ENCODE assay signal across 7 mouse cellular contexts in the genomic region with DNA sequence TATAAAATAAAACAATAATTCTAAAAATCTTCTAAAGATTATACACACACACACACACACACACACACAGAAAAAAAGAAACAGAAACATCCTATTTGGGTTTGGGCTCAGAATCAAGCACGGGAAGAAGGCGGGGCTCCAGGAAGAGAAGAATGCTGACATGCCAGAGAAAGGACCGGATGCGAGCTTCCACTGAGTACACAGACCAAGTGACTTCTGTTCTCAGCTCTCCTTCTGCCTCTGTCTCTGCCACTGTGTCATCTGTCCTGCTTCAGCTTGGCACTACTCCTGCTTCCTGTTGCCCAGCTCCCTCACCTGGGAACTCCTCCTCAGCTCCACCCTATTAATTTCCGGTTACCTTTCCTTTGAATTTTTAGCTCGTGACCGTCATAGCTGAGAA. TPM values are rescaled to one million over a fixed set of nuclear protein-coding genes. Genes with fewer than 3 reads are reported as not detected.
DNase-seq lines count a peak whose midpoint lies in the region; ATAC-seq and TF ChIP-seq lines count a peak whose summit lies in the region.

No protein-coding gene starts in this region.

- DNase-seq in testis, postnatal 10 days (ENCODE audit: low spot score): no peak
- DNase-seq in heart, adult 8-10 months (ENCODE audit: low spot score): peak; percentile 77
- DNase-seq in right cerebral cortex, postnatal 14 days: no peak
- DNase-seq in cerebellum, postnatal 4 days (ENCODE audit: low spot score in 2 of 2): no peak

- ATAC-seq in intestine, embryonic 16.5 days: peak; percentile 64
- ATAC-seq in lung, embryonic 16.5 days (ENCODE audit: low read depth): peak; percentile 83

- 24% methylated on average over 7 of the region's 7 CpGs for WGBS in intestine, embryonic 16.5 days
- 12% methylated on average over 7 of the region's 7 CpGs for WGBS in lung, embryonic 16.5 days

- H3K27ac ChIP-seq in testis, adult 2 months (ENCODE audit: control insufficient read depth, insufficient read depth, low read depth, low read length): peak overlapping the region; percentile 22; the same call in 1 of the 2 replicates
- peak overlapping the region; percentile 74 for H3K27ac ChIP-seq in intestine, embryonic 16.5 days (ENCODE audit: low read length)
- H3K27ac ChIP-seq in lung, embryonic 16.5 days (ENCODE audit: low read length): peak overlapping the region; percentile 86

- H3K9ac ChIP-seq in intestine, embryonic 16.5 days (ENCODE audit: low read depth, low read length): 0 out of 2 replicates have a peak overlapping the region, but pooled peaks have one; percentile 17
- H3K9ac ChIP-seq in lung, embryonic 16.5 days (ENCODE audit: low read length): peak overlapping the region; percentile 37; the same call in 1 of the 2 replicates

- H3K36me3 ChIP-seq in testis, adult 2 months (ENCODE audit: control insufficient read depth, insufficient read depth, low read length): no peaks in the 10 kb centered on the region
- H3K36me3 ChIP-seq in intestine, embryonic 16.5 days (ENCODE audit: control insufficient read depth, insufficient read depth, low read length): no peaks in the 10 kb centered on the region
- H3K36me3 ChIP-seq in lung, embryonic 16.5 days (ENCODE audit: control insufficient read depth, insufficient read depth, low read length): no peaks in the 10 kb centered on the region

- no peaks in the 10 kb centered on the region for H3K27me3 ChIP-seq in testis, adult 2 months (ENCODE audit: control insufficient read depth, insufficient read depth, low read length)
- no peaks in the 10 kb centered on the region for H3K27me3 ChIP-seq in intestine, embryonic 16.5 days (replicated peaks; ENCODE audit: control insufficient read depth, insufficient read depth, low read length)
- H3K27me3 ChIP-seq in lung, embryonic 16.5 days (ENCODE audit: control insufficient read depth, insufficient read depth, low read depth, low read length): no peaks in the 10 kb centered on the region

- no peaks in the 10 kb centered on the region for H3K9me3 ChIP-seq in intestine, embryonic 16.5 days (ENCODE audit: control insufficient read depth, low read length)
- no peaks in the 10 kb centered on the region for H3K9me3 ChIP-seq in lung, embryonic 16.5 days (ENCODE audit: control insufficient read depth, low read length)

- H3K4me1 ChIP-seq in testis, adult 2 months (ENCODE audit: control insufficient read depth, insufficient read depth, low read length): no peaks in the 10 kb centered on the region; the same call in 1 of the 2 replicates
- H3K4me1 ChIP-seq in intestine, embryonic 16.5 days (ENCODE audit: control insufficient read depth, insufficient read depth, low read length): peaks cover 12% of the 10 kb centered on the region; the same call in 1 of the 2 replicates
- peaks cover 21% of the 10 kb centered on the region for H3K4me1 ChIP-seq in lung, embryonic 16.5 days (replicated peaks; ENCODE audit: control insufficient read depth, insufficient read depth, low read length)

- no peak for TF ChIP-seq CTCF in testis, adult 2 months (IDR thresholded peaks at IDR 0.05; ENCODE audit: control insufficient read depth, insufficient read depth, insufficient replicate concordance, low read depth, low read length)

- peak overlapping the region; percentile 7 for H3K4me2 ChIP-seq in intestine, embryonic 16.5 days (ENCODE audit: low read depth, low read length)
- peak overlapping the region; percentile 38 for H3K4me2 ChIP-seq in lung, embryonic 16.5 days (ENCODE audit: low read depth, low read length)

- no peak for TF ChIP-seq POLR2A in testis, adult 2 months (IDR thresholded peaks at IDR 0.05; ENCODE audit: control insufficient read depth, low read depth, low read length)

- no peak overlapping the region for H3K4me3 ChIP-seq in testis, adult 2 months (ENCODE audit: control insufficient read depth, low read depth, low read length)
- H3K4me3 ChIP-seq in intestine, embryonic 16.5 days (ENCODE audit: low read length): no peak overlapping the region
- no peak overlapping the region for H3K4me3 ChIP-seq in lung, embryonic 16.5 days (ENCODE audit: low read length)

RNA-seq across cellular contexts. Expression of a gene that starts 12.5 kb away (rescaled TPM):
- 12.9 and 15.2 TPM in 2 replicates for polyA plus RNA-seq in testis, adult 2 months (2012; rRNA removed)
- 10 to 100 TPM in 3 of 4 experiments, 1 to 10 TPM in 1; 8.5 to 10.8 (median 10.5) TPM for total RNA-seq in heart, adult 8-10 months (2022)
- polyA plus RNA-seq in intestine, embryonic 16.5 days (2015; fragmentation: Nextera tagmentation; extraction: Ambion mirVana): 18.1 TPM in 2 replicates
- 21.9 and 24.1 TPM in 2 replicates for polyA plus RNA-seq in lung, embryonic 16.5 days (2015; fragmentation: Nextera tagmentation; extraction: Ambion mirVana)

RNA-seq across cellular contexts. Expression of a gene that starts 41.4 kb away (rescaled TPM):
- polyA plus RNA-seq in testis, adult 2 months (2012; rRNA removed): 2.0 and 3.1 TPM in 2 replicates
- total RNA-seq in heart, adult 8-10 months (2022): 10 to 100 TPM; 19.1 to 26.8 (median 22.6) TPM
- polyA plus RNA-seq in intestine, embryonic 16.5 days (2015; fragmentation: Nextera tagmentation; extraction: Ambion mirVana): 35.4 and 37.8 TPM in 2 replicates
- 133 and 141 TPM in 2 replicates for polyA plus RNA-seq in lung, embryonic 16.5 days (2015; fragmentation: Nextera tagmentation; extraction: Ambion mirVana)

RNA-seq across cellular contexts. Expression of a gene that starts 50.3 kb away (rescaled TPM):
- polyA plus RNA-seq in testis, adult 2 months (2012; rRNA removed): 51.6 and 54.7 TPM in 2 replicates
- total RNA-seq in heart, adult 8-10 months (2022): not detected
- 0.58 and 1.2 TPM in 2 replicates for polyA plus RNA-seq in intestine, embryonic 16.5 days (2015; fragmentation: Nextera tagmentation; extraction: Ambion mirVana)
- 2.1 and 2.4 TPM in 2 replicates for polyA plus RNA-seq in lung, embryonic 16.5 days (2015; fragmentation: Nextera tagmentation; extraction: Ambion mirVana)

RNA-seq across cellular contexts. Expression of a gene that starts 58.9 kb away (rescaled TPM):
- polyA plus RNA-seq in testis, adult 2 months (2012; rRNA removed): 24.7 and 34.2 TPM in 2 replicates
- total RNA-seq in heart, adult 8-10 months (2022): 1 to 10 TPM; 2.7 to 4.0 (median 3.2) TPM
- polyA plus RNA-seq in intestine, embryonic 16.5 days (2015; fragmentation: Nextera tagmentation; extraction: Ambion mirVana): 5.4 and 6.3 TPM in 2 replicates
- polyA plus RNA-seq in lung, embryonic 16.5 days (2015; fragmentation: Nextera tagmentation; extraction: Ambion mirVana): 4.1 and 4.5 TPM in 2 replicates

RNA-seq across cellular contexts. Expression of a gene that starts 59.1 kb away (rescaled TPM):
- 132 and 146 TPM in 2 replicates for polyA plus RNA-seq in testis, adult 2 months (2012; rRNA removed)
- under 1 TPM in 1 of 4 experiments, not detected in 3; 0.19 TPM for total RNA-seq in heart, adult 8-10 months (2022)
- 0.32 and 0.34 TPM in 2 replicates for polyA plus RNA-seq in intestine, embryonic 16.5 days (2015; fragmentation: Nextera tagmentation; extraction: Ambion mirVana)
- 1.2 and 2.1 TPM in 2 replicates for polyA plus RNA-seq in lung, embryonic 16.5 days (2015; fragmentation: Nextera tagmentation; extraction: Ambion mirVana)

Comparison
In these comparisons a context has a peak if more than half of its experiments do, and no peak if none do; other contexts are left out.
1. H3K27ac ChIP-seq: peak in every context shown above with its lines; median percentile 86 in lung, embryonic 16.5 days; 74 in intestine, embryonic 16.5 days; 22 in testis, adult 2 months.
2. RNA of a gene that starts 50.3 kb away (polyA plus RNA-seq): 51.6 to 54.7 TPM in testis, adult 2 months; 2.1 to 2.4 TPM in lung, embryonic 16.5 days and 0.58 to 1.2 TPM in intestine, embryonic 16.5 days; every median in the first group is over 10 times any median in the second.